Mouse (Mus musculus): ENCODE results near the gene Tfap2e. TPM values are rescaled to one million over a fixed set of nuclear protein-coding genes. Genes with fewer than 3 reads are reported as not detected.

Tfap2e gene
- not detected for total RNA-seq (2021)
- long read RNA-seq, experiment 1: 0 reads
- long read RNA-seq, experiment 2: 0 reads

- DNase-seq: peak; percentile 45
Observed at GRCm38 (mm10) chr4:126736001-126736414, at the start of gene Tfap2e. Gene Tfap2e, minus strand, starts transcription at chr4:126736240.

- no peak for DNase-seq
Observed at GRCm38 (mm10) chr4:126782996-126783395, 47.0 kb upstream of the Tfap2e start.

- DNase-seq: no peak
Observed at GRCm38 (mm10) chr4:126782512-126782911, 46.5 kb upstream of the Tfap2e start.

GRCm38 (mm10) chr4:126781871-126782270, 45.8 kb upstream of the Tfap2e start:
- DNase-seq: no peak

- DNase-seq: no peak
Observed at GRCm38 (mm10) chr4:126779826-126780775, 44.1 kb upstream of the Tfap2e start.

- no peak for DNase-seq
Observed at GRCm38 (mm10) chr4:126779148-126779581, 43.1 kb upstream of the Tfap2e start.

- no peak for DNase-seq
Observed at GRCm38 (mm10) chr4:126775182-126775581, 39.1 kb upstream of the Tfap2e start.

- no peak for DNase-seq
Observed at GRCm38 (mm10) chr4:126773871-126774270, 37.8 kb upstream of the Tfap2e start.

GRCm38 (mm10) chr4:126770831-126771230, 34.8 kb upstream of the Tfap2e start:
- DNase-seq: no peak

- no peak for DNase-seq
Observed at GRCm38 (mm10) chr4:126769800-126770563, 33.9 kb upstream of the Tfap2e start.

- no peak for DNase-seq
Observed at GRCm38 (mm10) chr4:126763483-126763882, 27.4 kb upstream of the Tfap2e start.

- no peak for DNase-seq
Observed at GRCm38 (mm10) chr4:126762586-126763359, 26.7 kb upstream of the Tfap2e start.

- no peak for DNase-seq
Observed at GRCm38 (mm10) chr4:126759435-126759834, 23.4 kb upstream of the Tfap2e start.

GRCm38 (mm10) chr4:126758299-126758698, 22.3 kb upstream of the Tfap2e start:
- no peak for DNase-seq

- peak; percentile 10 for DNase-seq
Observed at GRCm38 (mm10) chr4:126756766-126757165, 20.7 kb upstream of the Tfap2e start.

- no peak for DNase-seq
Observed at GRCm38 (mm10) chr4:126754736-126755374, 18.8 kb upstream of the Tfap2e start.

- no peak for DNase-seq
Observed at GRCm38 (mm10) chr4:126754231-126754611, 18.2 kb upstream of the Tfap2e start.

- DNase-seq: peak; percentile 95
Observed at GRCm38 (mm10) chr4:126753268-126754230, 17.5 kb upstream of the Tfap2e start, which contains the start of the genes Ncdn and AU040320. Gene Ncdn, minus strand, starts transcription at chr4:126753438. Gene AU040320, plus strand, starts transcription at chr4:126753544.

GRCm38 (mm10) chr4:126752608-126753141, 16.6 kb upstream of the Tfap2e start:
- DNase-seq: peak; percentile 13

Measured in gastrocnemius, postnatal 10 days (tissue).